Mouse (Mus musculus): ENCODE results near the gene Usp54.
"Not testable (repeated sequence)": the region's sequence is repeated elsewhere in the genome, so short reads cannot be mapped to it uniquely, and the experiment has no call there.

Gene Usp54

GRCm38 (mm10) chr14:20654690-20655421 lies 14.0 kb upstream of the Usp54 start:
- no peak for DNase-seq (ENCODE audit: low spot score)

- no peak for DNase-seq (ENCODE audit: low spot score)
These were observed 10.9 kb upstream of the Usp54 start for GRCm38 (mm10) chr14:20651722-20652256.

- DNase-seq (ENCODE audit: low spot score), result no peak
These were observed 10.1 kb upstream of the Usp54 start for GRCm38 (mm10) chr14:20651000-20651399.

- DNase-seq (ENCODE audit: low spot score), result no peak
These were observed 5.5 kb upstream of the Usp54 start for GRCm38 (mm10) chr14:20646381-20646780.

GRCm38 (mm10) chr14:20645547-20645946 lies 4.7 kb upstream of the Usp54 start:
- DNase-seq (ENCODE audit: low spot score), result no peak

GRCm38 (mm10) chr14:20641438-20641875 lies 594 bp upstream of the Usp54 start:
- peak; percentile 9 for DNase-seq (ENCODE audit: low spot score)

- DNase-seq (ENCODE audit: low spot score), result no peak
These were observed 794 bp downstream of the Usp54 start for GRCm38 (mm10) chr14:20639918-20640619.

- no peak for DNase-seq (ENCODE audit: low spot score)
These were observed 2.2 kb downstream of the Usp54 start for GRCm38 (mm10) chr14:20638702-20639101.

- no peak for DNase-seq (ENCODE audit: low spot score)
These were observed 2.9 kb downstream of the Usp54 start for GRCm38 (mm10) chr14:20637818-20638574.

GRCm38 (mm10) chr14:20636968-20637367 lies 3.9 kb downstream of the Usp54 start:
- not testable (repeated sequence) for DNase-seq (ENCODE audit: low spot score)

- DNase-seq (ENCODE audit: low spot score), result no peak
These were observed 5.3 kb downstream of the Usp54 start for GRCm38 (mm10) chr14:20635546-20635945.

GRCm38 (mm10) chr14:20631253-20631652 lies 9.6 kb downstream of the Usp54 start:
- DNase-seq (ENCODE audit: low spot score), result no peak

- no peak for DNase-seq (ENCODE audit: low spot score)
These were observed 13.9 kb downstream of the Usp54 start for GRCm38 (mm10) chr14:20626971-20627370.

- no peak for DNase-seq (ENCODE audit: low spot score)
These were observed 14.4 kb downstream of the Usp54 start for GRCm38 (mm10) chr14:20626447-20626846.

- no peak for DNase-seq (ENCODE audit: low spot score)
These were observed 18.0 kb downstream of the Usp54 start for GRCm38 (mm10) chr14:20622907-20623306.

GRCm38 (mm10) chr14:20622412-20622811 lies 18.5 kb downstream of the Usp54 start:
- no peak for DNase-seq (ENCODE audit: low spot score)

- DNase-seq (ENCODE audit: low spot score), result no peak
These were observed 19.0 kb downstream of the Usp54 start for GRCm38 (mm10) chr14:20621903-20622302.

- no peak for DNase-seq (ENCODE audit: low spot score)
These were observed 21.7 kb downstream of the Usp54 start for GRCm38 (mm10) chr14:20619131-20619530.

- DNase-seq (ENCODE audit: low spot score), result no peak
These were observed 22.7 kb downstream of the Usp54 start for GRCm38 (mm10) chr14:20618211-20618610.

GRCm38 (mm10) chr14:20616421-20616820 lies 24.4 kb downstream of the Usp54 start:
- no peak for DNase-seq (ENCODE audit: low spot score)

GRCm38 (mm10) chr14:20615075-20615474 lies 25.8 kb downstream of the Usp54 start:
- DNase-seq (ENCODE audit: low spot score), result no peak

GRCm38 (mm10) chr14:20612820-20613219 lies 28.0 kb downstream of the Usp54 start:
- DNase-seq (ENCODE audit: low spot score), result no peak

All from ovary, postnatal 14 days (tissue).